Mouse (Mus musculus) testis, adult 2 months (tissue): ENCODE measurements at regions not wholly inside any gene's neighbourhood (a gene's known extent, or its start where the extent isn't known, plus 50 kb on each side); places are given as distances from the start of the nearest gene placed in this dataset.

ENCODE experiments used
- H3K27ac ChIP-seq: fragments of 200-500 bp; 2 replicates; pipeline ENCODE4 v1.5.1; 2012; ENCODE audit warnings: low read depth, low read length; ENCODE audit not compliant: control insufficient read depth, insufficient read depth
- H3K27me3 ChIP-seq: fragments of 200-500 bp; 2 replicates; pipeline ENCODE4 v1.6.1; 2012; ENCODE audit warnings: mild to moderate bottlenecking, low read length, moderate library complexity; ENCODE audit not compliant: control insufficient read depth, insufficient read depth
- H3K36me3 ChIP-seq: fragments of 200-500 bp; 2 replicates; pipeline ENCODE4 v1.6.1; 2012; ENCODE audit warnings: mild to moderate bottlenecking, low read length; ENCODE audit not compliant: control insufficient read depth, insufficient read depth
- H3K4me1 ChIP-seq: fragments of 200-500 bp; 2 replicates; pipeline ENCODE4 v1.6.1; 2012; ENCODE audit warnings: low read length; ENCODE audit not compliant: control insufficient read depth, insufficient read depth
- H3K4me3 ChIP-seq: fragments of 200-500 bp; 2 replicates; pipeline ENCODE4 v1.5.1; 2012; ENCODE audit warnings: low read depth, mild to moderate bottlenecking, low read length, moderate library complexity, mixed read lengths; ENCODE audit not compliant: control insufficient read depth
- CTCF ChIP-seq: fragments of 200-500 bp; IDR thresholded peaks from 2 replicates; pipeline ENCODE4 v1.5.1; 2012; ENCODE audit warnings: low read depth, mild to moderate bottlenecking, inconsistent platforms, low read length, moderate library complexity; ENCODE audit not compliant: control insufficient read depth, insufficient read depth, insufficient replicate concordance
- POLR2A ChIP-seq: fragments of 200-500 bp; IDR thresholded peaks from 2 replicates; pipeline ENCODE4 v1.6.1; 2012; ENCODE audit warnings: low read depth, mild to moderate bottlenecking, inconsistent platforms, low read length, moderate library complexity; ENCODE audit not compliant: control insufficient read depth

DNA sequence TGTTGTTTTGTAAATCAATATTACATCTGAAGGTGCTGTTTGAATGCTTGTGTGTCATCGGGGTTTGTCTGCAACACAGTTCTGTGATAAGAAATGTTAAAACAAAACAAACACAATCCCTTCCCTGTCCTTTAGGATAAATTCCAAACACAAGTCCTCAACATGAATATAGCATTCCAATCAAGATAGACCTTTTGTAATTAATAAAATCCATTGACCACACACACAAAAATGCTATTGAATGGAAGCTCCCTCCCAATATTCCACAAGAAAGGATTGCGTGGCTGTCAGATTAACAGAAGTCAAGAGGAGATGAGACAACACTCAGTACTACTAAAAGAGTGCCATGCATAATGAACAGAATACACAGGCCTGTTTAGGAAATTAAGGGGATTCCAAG lies 843.5 kb downstream of the 5730522E02Rik start:
- Histone ChIP-seq H3K4me3 (no peak overlapping the region), H3K4me1 (no peaks in the 10 kb centered on the region), H3K27me3 (no peaks in the 10 kb centered on the region), H3K27ac (no peak overlapping the region), H3K36me3 (no peaks in the 10 kb centered on the region)
- TF ChIP-seq POLR2A (no peak), CTCF (no peak)

DNA sequence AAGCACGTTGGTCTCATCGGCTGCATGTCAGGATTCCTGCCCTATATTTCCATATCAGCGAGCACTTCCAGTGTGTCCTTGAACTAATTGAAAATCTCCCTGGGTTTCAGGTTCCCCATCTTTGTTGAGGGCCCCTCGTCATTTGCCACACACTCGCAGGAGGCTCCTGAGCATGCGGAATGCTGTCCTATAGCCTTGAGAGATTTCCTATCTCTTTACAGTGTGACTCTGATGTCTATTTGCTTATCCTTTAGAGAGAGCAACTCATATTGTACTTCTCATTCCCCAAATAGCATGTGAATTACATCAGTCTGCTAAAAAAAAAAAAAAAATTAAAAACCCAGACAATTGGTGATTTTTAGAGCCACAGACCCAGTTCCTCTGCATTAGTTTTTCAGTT lies 845.1 kb downstream of the 5730522E02Rik start:
- TF ChIP-seq CTCF, result no peak
- no peak for TF ChIP-seq POLR2A
- H3K27ac ChIP-seq, result no peak overlapping the region
- H3K36me3 ChIP-seq, result no peaks in the 10 kb centered on the region
- H3K27me3 ChIP-seq, result no peaks in the 10 kb centered on the region
- no peak overlapping the region for H3K4me3 ChIP-seq
- H3K4me1 ChIP-seq, result no peaks in the 10 kb centered on the region

DNA sequence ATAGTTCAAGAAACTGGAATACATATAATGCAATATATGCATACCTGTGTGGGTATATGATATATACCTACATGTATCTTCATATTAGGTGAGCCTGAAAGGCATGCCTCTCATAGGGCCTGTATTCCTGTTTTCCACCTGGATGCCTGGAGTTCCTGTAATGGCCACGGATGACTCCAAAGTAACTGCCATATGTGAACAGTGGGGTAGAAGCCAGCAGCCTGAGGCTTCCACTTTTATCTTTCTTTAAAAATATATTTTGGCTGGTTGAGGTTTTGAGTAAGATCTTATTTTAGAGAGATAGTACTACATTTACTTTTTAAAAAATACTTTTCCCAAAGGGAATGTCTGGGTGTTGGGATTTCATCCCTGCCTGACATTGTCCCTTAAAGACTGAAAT lies 850.8 kb downstream of the 5730522E02Rik start:
- Histone ChIP-seq H3K36me3 (no peaks in the 10 kb centered on the region), H3K4me1 (peaks cover 3% of the 10 kb centered on the region; the same call in 1 of the 2 replicates), H3K27me3 (no peaks in the 10 kb centered on the region), H3K4me3 (no peak overlapping the region), H3K27ac (no peak overlapping the region)
- TF ChIP-seq POLR2A, result no peak

DNA sequence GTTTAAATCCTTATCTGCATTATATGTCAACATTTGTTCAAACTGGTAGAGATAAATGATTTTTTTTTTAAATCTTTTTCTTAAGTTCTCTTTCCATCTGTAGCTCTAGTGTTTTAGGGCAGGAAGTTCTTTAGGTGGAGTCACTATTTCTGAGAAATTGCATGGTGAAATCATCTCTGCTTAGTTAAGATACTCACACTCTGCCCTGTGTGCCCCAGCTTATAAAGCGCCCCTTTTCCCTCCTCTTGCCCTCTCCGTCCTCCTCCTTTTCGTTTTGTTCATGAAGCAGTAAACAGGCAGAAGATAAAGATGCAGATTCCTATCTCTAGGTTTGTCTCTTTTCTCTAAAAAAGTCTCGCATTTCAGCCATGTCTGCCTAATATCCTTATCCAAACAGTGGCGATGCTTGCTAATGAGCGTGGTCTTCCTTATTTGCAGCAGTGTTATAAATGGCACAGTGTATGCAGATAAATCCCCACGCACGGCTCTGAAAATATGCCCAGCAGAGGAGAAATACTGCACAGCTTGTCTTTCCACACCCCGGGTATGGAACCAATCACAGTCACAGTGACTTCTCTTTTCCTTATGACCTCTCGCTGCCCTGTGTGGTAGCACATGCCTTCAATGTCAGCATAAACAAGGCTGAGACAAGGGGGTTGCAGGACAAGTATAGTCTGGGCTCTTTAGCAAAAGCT lies 852.7 kb downstream of the 5730522E02Rik start:
- Histone ChIP-seq H3K27me3 (no peaks in the 10 kb centered on the region), H3K4me1 (peaks cover 3% of the 10 kb centered on the region; the same call in 1 of the 2 replicates), H3K4me3 (no peak overlapping the region), H3K27ac (no peak overlapping the region), H3K36me3 (no peaks in the 10 kb centered on the region)
- TF ChIP-seq CTCF (no peak), POLR2A (no peak)

DNA sequence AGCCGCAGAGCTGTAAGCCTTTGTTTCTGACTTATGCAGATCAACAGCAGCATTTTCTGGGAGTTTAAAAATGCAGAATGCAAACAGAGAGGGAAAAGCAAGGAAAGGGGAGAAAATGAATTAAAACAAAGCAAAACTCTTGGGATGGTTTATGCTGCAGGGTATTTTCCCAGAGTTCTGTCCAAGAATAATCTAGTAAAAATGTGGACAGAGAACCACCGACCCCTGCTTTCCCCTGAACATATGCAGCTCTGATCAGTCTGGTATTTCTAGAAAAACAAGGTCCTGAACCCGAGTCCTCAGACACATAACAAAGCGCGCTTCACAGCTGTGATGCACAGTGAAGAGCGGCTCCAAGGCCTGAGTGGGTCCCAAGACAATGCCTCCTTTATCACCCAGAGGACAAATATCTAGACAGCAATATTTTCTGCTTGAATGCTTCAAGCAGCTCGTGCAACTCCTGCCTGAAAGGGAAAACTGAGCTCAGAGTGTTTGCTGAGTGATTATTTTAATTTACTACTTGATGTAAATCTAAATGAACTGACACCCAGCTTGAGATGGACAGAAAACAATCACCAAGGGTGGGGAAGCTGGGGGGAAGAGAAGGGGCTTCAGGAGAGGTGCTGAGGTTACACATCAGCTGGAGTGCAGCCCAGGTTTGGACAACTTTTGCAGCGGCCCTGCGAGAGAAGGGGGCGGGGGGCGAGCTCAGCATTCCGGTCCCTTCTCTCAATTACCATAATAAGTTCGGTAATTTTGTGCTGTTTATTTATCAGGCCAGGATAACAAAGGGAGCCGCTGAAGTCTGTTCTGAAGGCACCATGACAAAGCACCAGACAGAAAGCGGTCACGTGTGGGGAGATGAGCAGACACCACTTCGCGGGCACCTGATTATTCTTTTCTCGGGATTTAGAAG lies 853.6 kb downstream of the 5730522E02Rik start:
- no peaks in the 10 kb centered on the region for H3K36me3 ChIP-seq
- TF ChIP-seq CTCF (no peak), POLR2A (no peak)
- H3K4me1 ChIP-seq, result peaks cover 3% of the 10 kb centered on the region; the same call in 1 of the 2 replicates
- H3K27me3 ChIP-seq, result no peaks in the 10 kb centered on the region
- no peak overlapping the region for H3K27ac ChIP-seq
- H3K4me3 ChIP-seq, result no peak overlapping the region

DNA sequence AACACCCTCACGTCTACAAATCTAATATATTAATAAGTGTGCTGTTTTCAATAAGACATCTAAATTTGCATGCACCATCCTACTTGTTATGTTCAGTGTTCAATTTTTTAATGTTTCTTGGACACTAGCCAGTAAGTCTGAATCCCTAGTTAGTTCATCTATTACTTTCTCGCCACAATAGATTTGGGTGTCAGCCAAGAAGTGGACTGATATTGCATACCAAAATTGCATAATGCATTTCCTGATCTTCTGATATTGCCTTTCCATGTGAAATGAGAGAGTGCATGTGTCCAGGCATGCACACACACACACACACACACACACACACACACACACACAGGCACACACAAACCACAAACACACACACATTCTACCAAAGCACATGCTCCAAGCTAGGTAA lies 874.9 kb downstream of the 5730522E02Rik start:
- Histone ChIP-seq H3K27ac (no peak overlapping the region), H3K4me3 (no peak overlapping the region), H3K4me1 (no peaks in the 10 kb centered on the region), H3K27me3 (no peaks in the 10 kb centered on the region), H3K36me3 (no peaks in the 10 kb centered on the region)
- no peak for TF ChIP-seq CTCF
- no peak for TF ChIP-seq POLR2A

DNA sequence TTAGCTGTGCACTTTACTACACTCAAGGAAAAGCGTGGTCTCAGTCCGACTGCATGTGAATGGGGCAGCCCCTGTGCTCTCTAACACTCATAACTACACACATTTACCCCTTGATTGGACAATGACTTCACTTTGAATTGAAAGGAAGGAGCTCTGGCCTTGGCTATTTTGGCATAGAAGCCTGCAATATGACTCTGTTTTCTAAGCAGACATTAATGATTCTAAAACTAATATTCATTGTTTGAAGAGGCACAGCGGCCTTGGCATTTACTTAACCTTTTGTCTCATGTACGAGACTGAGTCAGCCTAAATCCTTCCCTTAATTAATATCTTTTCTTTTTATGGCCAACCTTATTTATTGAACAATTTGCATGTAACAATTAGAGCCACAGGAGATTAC lies 879.9 kb downstream of the 5730522E02Rik start:
- no peak overlapping the region for H3K4me3 ChIP-seq
- H3K4me1 ChIP-seq, result no peaks in the 10 kb centered on the region
- H3K36me3 ChIP-seq, result no peaks in the 10 kb centered on the region
- no peak for TF ChIP-seq POLR2A
- no peak for TF ChIP-seq CTCF
- H3K27me3 ChIP-seq, result no peaks in the 10 kb centered on the region
- H3K27ac ChIP-seq, result no peak overlapping the region
